Mouse (Mus musculus) liver, embryonic 16.5 days (tissue): ENCODE results near the gene Smug1. TPM values are rescaled to one million over a fixed set of nuclear protein-coding genes. Genes with fewer than 3 reads are reported as not detected.
A peak's percentile ranks its signal among the peaks of the same experiment; 100 is the strongest.

Source experiments
- ATAC-seq: fragments of 200-750 bp; cut with Nextera tagmentation; 2 replicates; pipeline ENCODE4 v1.8.0; 2017; ENCODE audit warnings: low read depth, mild to moderate bottlenecking, moderate number of reproducible peaks, moderate library complexity
- H3K27ac ChIP-seq: fragments of 300-500 bp; sonication (generic); 2 replicates; pipeline ENCODE4 v1.5.1; 2014; ENCODE audit warnings: mild to moderate bottlenecking, low read length
- H3K27me3 ChIP-seq: fragments of 300-500 bp; sonication (generic); 2 replicates; pipeline ENCODE4 v1.6.1; 2014; ENCODE audit warnings: low read depth, low read length, mixed read lengths; ENCODE audit not compliant: control insufficient read depth, insufficient read depth
- H3K36me3 ChIP-seq: fragments of 300-500 bp; sonication (generic); 2 replicates; pipeline ENCODE4 v1.6.1; 2014; ENCODE audit warnings: mild to moderate bottlenecking; ENCODE audit not compliant: control insufficient read depth, insufficient read depth
- H3K4me1 ChIP-seq: fragments of 300-500 bp; sonication (generic); 2 replicates; pipeline ENCODE4 v1.6.1; 2014; ENCODE audit warnings: low read depth, low read length, mixed read lengths; ENCODE audit not compliant: control insufficient read depth
- H3K4me2 ChIP-seq: fragments of 300-500 bp; sonication (generic); 2 replicates; pipeline ENCODE4 v1.6.1; 2014; ENCODE audit warnings: low read depth, low read length, mixed read lengths
- H3K4me3 ChIP-seq: fragments of 300-500 bp; sonication (generic); 2 replicates; pipeline ENCODE4 v1.5.1; 2014; ENCODE audit warnings: low read depth, mild to moderate bottlenecking, low read length
- H3K9ac ChIP-seq: fragments of 300-500 bp; sonication (generic); 2 replicates; pipeline ENCODE4 v1.6.1; 2014; ENCODE audit warnings: low read depth, low read length
- H3K9me3 ChIP-seq: fragments of 300-500 bp; sonication (generic); replicated peaks from 2 replicates; pipeline ENCODE4 v1.6.1; 2016; ENCODE audit warnings: low read length; ENCODE audit not compliant: control insufficient read depth
- WGBS: fragments of 180-500 bp; shearing (Covaris S2); extraction: QIAGEN DNeasy Blood & Tissue Kit; methylation state at CpG from one replicate; pipeline ENCODE4 v1.1.7; 2014; ENCODE audit not compliant: insufficient replicate concordance; 5-methylcytosine and 5-hydroxymethylcytosine counted together
- polyA plus RNA-seq: library from polyadenylated mRNA; unstranded; fragments of >200 nt; fragmentation: Nextera tagmentation; extraction: Ambion mirVana; gene quantifications from 2 replicates; pipeline ENCODE4 v1.2.1, GENCODE M21; 2015

Smug1 gene
- polyA plus RNA-seq, 1 experiment from 2014 or later, result 5.8 TPM

- H3K9me3 ChIP-seq, result no peaks in the 10 kb centered on the region
- ATAC-seq, result no peak
- H3K27ac ChIP-seq, result no peak overlapping the region
- no peak overlapping the region for H3K9ac ChIP-seq
- no peak overlapping the region for H3K4me3 ChIP-seq
- H3K4me1 ChIP-seq, result no peaks in the 10 kb centered on the region
- H3K4me2 ChIP-seq, result no peak overlapping the region
- WGBS, result 66% methylated on average over 2 of the region's 2 CpGs
- no peaks in the 10 kb centered on the region for H3K27me3 ChIP-seq
- peaks cover 42% of the 10 kb centered on the region for H3K36me3 ChIP-seq
Measured at GRCm38 (mm10) chr15:103193606-103194005, 26.7 kb upstream of the Smug1 start.

DNA sequence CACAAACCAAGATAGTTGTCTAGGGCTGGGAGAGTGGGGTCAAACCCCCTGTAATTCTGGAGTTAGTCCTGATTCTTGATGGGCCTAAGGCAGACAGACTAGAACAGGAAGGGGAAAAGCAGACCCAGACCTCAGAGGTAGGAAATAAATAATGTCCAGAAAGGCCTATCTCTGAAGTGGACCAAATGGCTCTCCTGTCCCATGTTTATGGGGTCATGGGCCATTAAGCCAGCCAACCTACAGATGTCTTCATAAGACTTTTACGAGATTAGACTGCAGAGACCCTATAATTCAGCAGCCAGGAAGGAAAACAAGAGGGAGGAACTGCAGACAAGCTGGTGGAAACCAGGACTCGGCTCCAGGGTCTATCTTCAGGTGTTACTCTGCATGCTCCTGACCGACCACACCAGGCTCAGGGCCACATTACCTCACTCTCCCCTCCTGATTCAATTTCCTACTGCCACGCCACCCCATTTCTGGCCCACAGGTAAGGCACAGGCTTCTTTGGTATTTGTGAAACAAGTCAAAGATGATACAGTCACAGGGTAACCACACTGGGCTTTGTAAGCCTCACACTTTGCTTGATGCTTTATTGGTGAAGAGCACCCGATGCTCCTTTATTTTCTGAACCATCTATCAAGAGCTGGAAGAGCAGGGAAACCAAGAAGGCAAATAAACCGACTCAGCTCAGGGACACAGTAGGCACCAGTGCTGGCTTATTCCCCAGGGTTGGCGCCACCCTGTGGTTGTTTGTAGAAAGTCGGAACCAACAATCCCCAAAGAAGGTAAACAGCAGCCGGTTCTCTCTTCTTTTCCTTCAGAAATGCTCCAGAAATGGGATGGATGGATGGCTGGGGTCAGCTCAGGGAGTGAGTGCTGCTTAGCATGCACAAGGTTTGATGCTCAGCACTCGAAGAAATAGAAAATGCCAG is 23.9 kb upstream of the Smug1 start:
- no peak for ATAC-seq
- Histone ChIP-seq H3K27ac (no peak overlapping the region), H3K36me3 (peaks cover 22% of the 10 kb centered on the region), H3K9me3 (no peaks in the 10 kb centered on the region), H3K27me3 (no peaks in the 10 kb centered on the region), H3K4me3 (no peak overlapping the region), H3K4me2 (no peak overlapping the region), H3K9ac (no peak overlapping the region), H3K4me1 (no peaks in the 10 kb centered on the region)
- 58% methylated on average over 10 of the region's 10 CpGs for WGBS

- no peak overlapping the region for H3K4me2 ChIP-seq
- ATAC-seq, result no peak
- H3K4me3 ChIP-seq, result no peak overlapping the region
- H3K27me3 ChIP-seq, result no peaks in the 10 kb centered on the region
- H3K4me1 ChIP-seq, result no peaks in the 10 kb centered on the region
- no peak overlapping the region for H3K27ac ChIP-seq
- no peak overlapping the region for H3K9ac ChIP-seq
- H3K9me3 ChIP-seq, result no peaks in the 10 kb centered on the region
- H3K36me3 ChIP-seq, result peaks cover 16% of the 10 kb centered on the region
- 83% methylated on average over 7 of the region's 7 CpGs for WGBS
Measured at GRCm38 (mm10) chr15:103190083-103190482, 23.2 kb upstream of the Smug1 start.

GRCm38 (mm10) chr15:103187803-103188202 is 20.9 kb upstream of the Smug1 start:
- H3K4me1 ChIP-seq, result peaks cover 10% of the 10 kb centered on the region
- H3K27me3 ChIP-seq, result peaks cover 16% of the 10 kb centered on the region
- H3K27ac ChIP-seq, result no peak overlapping the region
- no peak for ATAC-seq
- no peak overlapping the region for H3K4me2 ChIP-seq
- peaks cover 8% of the 10 kb centered on the region for H3K36me3 ChIP-seq
- H3K4me3 ChIP-seq, result no peak overlapping the region
- H3K9ac ChIP-seq, result no peak overlapping the region
- WGBS, result 76% methylated on average over 6 of the region's 6 CpGs
- H3K9me3 ChIP-seq, result no peaks in the 10 kb centered on the region

GRCm38 (mm10) chr15:103185462-103186198 is 18.7 kb upstream of the Smug1 start:
- no peak overlapping the region for H3K4me3 ChIP-seq
- ATAC-seq, result no peak
- no peaks in the 10 kb centered on the region for H3K9me3 ChIP-seq
- peaks cover 24% of the 10 kb centered on the region for H3K27me3 ChIP-seq
- H3K36me3 ChIP-seq, result no peaks in the 10 kb centered on the region
- no peak overlapping the region for H3K4me2 ChIP-seq
- H3K9ac ChIP-seq, result no peak overlapping the region
- whole genome bisulfite sequencing, result 47% methylated on average over 19 of the region's 19 CpGs
- peaks cover 16% of the 10 kb centered on the region for H3K4me1 ChIP-seq
- no peak overlapping the region for H3K27ac ChIP-seq

DNA sequence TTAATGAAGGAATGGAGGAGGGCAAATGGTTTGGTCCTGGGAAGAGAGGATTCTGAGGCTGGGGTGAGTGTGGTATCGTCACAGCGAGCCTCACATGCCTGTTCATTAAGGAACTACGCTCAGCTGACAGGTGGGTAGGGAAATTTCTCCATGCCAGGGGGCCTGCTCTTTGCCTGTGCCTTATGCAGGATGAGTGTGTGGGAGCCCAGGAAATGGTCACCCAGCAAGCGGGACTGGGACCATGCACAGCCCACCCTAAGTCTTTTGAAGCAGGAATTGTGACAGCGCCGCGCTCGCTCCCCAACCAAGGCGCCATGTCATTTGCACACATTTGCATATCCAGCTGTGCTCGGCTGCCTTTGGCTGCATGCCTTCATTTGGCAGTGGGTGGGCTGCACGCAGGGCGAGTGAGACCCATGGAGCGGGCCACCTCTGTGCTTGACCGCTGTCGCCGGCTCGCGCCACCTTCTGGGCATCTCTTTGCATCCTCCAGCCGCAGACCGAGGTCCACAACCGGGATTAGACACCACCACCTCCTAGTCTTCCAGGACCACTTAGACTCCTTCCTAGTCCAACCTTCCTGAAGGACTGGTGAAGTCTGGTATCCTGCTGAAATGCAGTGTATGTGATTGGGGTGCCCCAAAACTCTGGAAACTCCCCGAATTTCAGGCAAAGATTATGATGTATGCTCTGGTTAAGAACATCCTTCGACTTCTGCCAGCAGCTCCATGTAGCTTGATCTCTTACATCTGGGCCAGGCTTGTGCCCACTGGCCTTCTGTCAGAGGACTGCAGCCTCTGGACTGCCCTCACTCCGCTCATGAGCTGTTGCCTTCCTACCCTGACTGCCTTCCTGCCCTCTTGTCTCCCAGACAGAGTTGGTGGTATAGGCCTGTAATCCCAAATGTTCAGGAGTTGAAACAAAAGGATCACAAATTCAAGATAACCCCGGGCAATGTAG is 17.0 kb upstream of the Smug1 start:
- H3K9me3 ChIP-seq, result no peaks in the 10 kb centered on the region
- H3K36me3 ChIP-seq, result no peaks in the 10 kb centered on the region
- no peak for ATAC-seq
- peaks cover 16% of the 10 kb centered on the region for H3K4me1 ChIP-seq
- peak overlapping the region; percentile 73 for H3K4me2 ChIP-seq
- H3K4me3 ChIP-seq, result peak overlapping the region; percentile 14; the same call in 1 of the 2 replicates
- H3K27me3 ChIP-seq, result peaks cover 39% of the 10 kb centered on the region
- 14% methylated on average over 25 of the region's 25 CpGs for WGBS
- no peak overlapping the region for H3K27ac ChIP-seq
- H3K9ac ChIP-seq, result no peak overlapping the region; the same call in 1 of the 2 replicates

DNA sequence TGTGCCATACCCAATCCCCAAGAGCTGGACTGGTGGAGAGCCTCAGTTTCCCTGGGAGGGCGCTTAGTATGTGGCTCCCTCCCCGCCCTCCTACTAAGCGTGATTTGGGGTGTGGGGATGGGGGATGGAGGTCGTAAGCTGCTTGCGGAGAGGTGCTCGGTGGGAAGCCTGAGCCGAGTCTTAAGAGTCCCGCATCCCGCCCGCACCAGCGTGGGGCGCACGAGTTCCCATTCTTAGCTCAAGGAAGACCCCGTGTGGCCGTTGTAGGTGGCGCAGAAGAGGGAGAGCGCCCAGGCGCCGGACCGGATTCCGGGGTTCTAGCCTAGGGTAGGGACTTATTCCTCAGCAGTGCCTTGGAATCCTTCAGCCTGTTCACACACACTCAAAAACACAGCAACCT is 16.2 kb upstream of the Smug1 start:
- Histone ChIP-seq H3K4me2 (peak overlapping the region; percentile 73), H3K4me3 (peak overlapping the region; percentile 7; the same call in 1 of the 2 replicates), H3K27me3 (peaks cover 45% of the 10 kb centered on the region), H3K36me3 (no peaks in the 10 kb centered on the region), H3K27ac (no peak overlapping the region), H3K9ac (no peak overlapping the region), H3K9me3 (no peaks in the 10 kb centered on the region), H3K4me1 (peaks cover 16% of the 10 kb centered on the region)
- 0 out of 2 replicates have a peak, but pooled peaks have one; percentile 23 for ATAC-seq
- whole genome bisulfite sequencing, result 1% methylated on average over 21 of the region's 21 CpGs

DNA sequence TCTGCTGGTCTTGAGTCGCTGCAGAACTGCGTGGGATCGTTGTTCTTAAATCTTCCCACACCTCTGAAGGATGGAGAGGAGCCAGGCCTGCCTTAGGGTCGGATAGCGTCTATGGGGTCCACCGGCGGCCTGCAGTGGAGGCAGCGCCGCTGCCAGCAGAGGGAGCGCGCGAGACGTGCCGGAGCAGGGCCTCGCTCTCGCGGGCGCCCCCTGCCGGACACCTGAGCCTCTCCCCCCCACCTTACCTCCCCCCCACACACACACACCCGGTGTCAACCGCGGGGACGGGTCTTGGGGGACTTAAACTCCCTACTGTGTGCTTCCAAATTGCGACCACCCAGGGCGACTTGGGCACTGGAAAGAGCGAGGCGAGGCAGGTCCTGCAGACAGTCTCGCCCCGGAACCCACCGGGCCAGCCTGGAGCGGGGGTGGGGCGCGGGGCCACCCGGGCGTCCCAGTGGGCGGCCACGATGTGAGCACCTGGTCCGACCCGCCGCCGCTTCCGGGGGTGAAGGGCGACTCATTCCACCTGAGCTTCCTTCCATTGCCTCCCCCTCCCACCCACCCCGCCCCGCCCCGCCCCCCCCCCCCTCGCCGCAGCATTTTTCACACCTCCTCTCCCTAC is 15.4 kb upstream of the Smug1 start:
- peaks cover 17% of the 10 kb centered on the region for H3K4me1 ChIP-seq
- H3K4me2 ChIP-seq, result peak overlapping the region; percentile 73
- H3K9ac ChIP-seq, result no peak overlapping the region
- ATAC-seq, result peak; percentile 57
- H3K9me3 ChIP-seq, result no peaks in the 10 kb centered on the region
- H3K27ac ChIP-seq, result no peak overlapping the region
- peaks cover 51% of the 10 kb centered on the region for H3K27me3 ChIP-seq
- WGBS, result 0% methylated on average over 42 of the region's 48 CpGs
- H3K4me3 ChIP-seq, result peak overlapping the region; percentile 50
- no peaks in the 10 kb centered on the region for H3K36me3 ChIP-seq
